Mouse (Mus musculus) brain, embryonic 14.5 days (tissue): ENCODE measurements around the gene Xlr5b. TPM values are rescaled to one million over a fixed set of nuclear protein-coding genes. Genes with fewer than 3 reads are reported as not detected.
"Not testable (repeated sequence)": the region's sequence is repeated elsewhere in the genome, so short reads cannot be mapped to it uniquely, and the experiment has no call there.

Experiments
- DNase-seq: peaks from one replicate; pipeline ENCODE4 v3.0.0-alpha.2; 2011; ENCODE audit warnings: low read depth
- polyA plus RNA-seq: library from polyadenylated mRNA; depleted of rRNA; stranded (reverse); fragments of >200 nt; gene quantifications from 2 replicates; pipeline ENCODE4 v1.2.3, GENCODE M21; 2012; rRNA removed

Gene Xlr5b
- not detected in 2 replicates for polyA plus RNA-seq

- not testable (repeated sequence) for DNase-seq
Measured at GRCm38 (mm10) chrX:73148496-73148895, at the start of gene Xlr5b. Xlr5b (plus strand) TSS chrX:73148796.

GRCm38 (mm10) chrX:73116747-73117146 lies 31.8 kb upstream of the Xlr5b start, which contains the start of gene Gm14685:
Gm14685 (plus strand) TSS chrX:73117047.
- not testable (repeated sequence) for DNase-seq

GRCm38 (mm10) chrX:73122859-73123829 lies 25.5 kb upstream of the Xlr5b start:
- DNase-seq, result not testable (repeated sequence)

- not testable (repeated sequence) for DNase-seq
Measured at GRCm38 (mm10) chrX:73143218-73143618, 5.4 kb upstream of the Xlr5b start.

GRCm38 (mm10) chrX:73149350-73149749 lies 754 bp downstream of the Xlr5b start, which contains the start of gene DXBay18:
DXBay18 (minus strand) TSS chrX:73149450.
- DNase-seq, result not testable (repeated sequence)

GRCm38 (mm10) chrX:73176889-73177288 lies 28.3 kb downstream of the Xlr5b start, which contains the start of gene Spin2d:
Spin2d (minus strand) TSS chrX:73176989.
- DNase-seq, result not testable (repeated sequence)

- peak; percentile 51 for DNase-seq
Measured at GRCm38 (mm10) chrX:73191934-73192333, 43.3 kb downstream of the Xlr5b start, which contains the start of gene Xlr3b. Xlr3b (plus strand) TSS chrX:73192207.

Other genes with a start within 250 kb of the Xlr5b start
- 36.5 and 39.7 TPM in 2 replicates for gene Cetn2, start 230.4 kb upstream of the Xlr5b start, polyA plus RNA-seq
- 41.6 and 42.6 TPM in 2 replicates for gene Nsdhl, start 230.2 kb upstream of the Xlr5b start, polyA plus RNA-seq
- gene Zfp185, start 161.5 kb upstream of the Xlr5b start, polyA plus RNA-seq, result 1.2 and 1.5 TPM in 2 replicates
- gene Pnma5, start 111.7 kb upstream of the Xlr5b start, polyA plus RNA-seq, result 0.07 and 0.11 TPM in 2 replicates
- 14.5 and 15.1 TPM in 2 replicates for gene Pnma3, start 84.0 kb upstream of the Xlr5b start, polyA plus RNA-seq
- 0.93 TPM in 1 of 2 replicates, not detected in the other for gene Xlr4a, start 66.3 kb upstream of the Xlr5b start, polyA plus RNA-seq
- gene Xlr3a, start 51.7 kb upstream of the Xlr5b start, polyA plus RNA-seq, result 1.7 and 4.0 TPM in 2 replicates
- 0.94 and 1.1 TPM in 2 replicates for gene Gm14685, start 31.7 kb upstream of the Xlr5b start, polyA plus RNA-seq
- 0.26 and 0.71 TPM in 2 replicates for gene DXBay18, start 654 bp downstream of the Xlr5b start, polyA plus RNA-seq
- not detected in 2 replicates for gene Spin2d, start 28.2 kb downstream of the Xlr5b start, polyA plus RNA-seq
- gene Xlr3b, start 43.4 kb downstream of the Xlr5b start, polyA plus RNA-seq, result 3.7 and 13.7 TPM in 2 replicates
- gene Xlr4b, start 65.5 kb downstream of the Xlr5b start, polyA plus RNA-seq, result 0.25 and 0.97 TPM in 2 replicates
- 19.7 and 22.1 TPM in 2 replicates for gene F8a, start 79.5 kb downstream of the Xlr5b start, polyA plus RNA-seq
- gene Xlr4c, start 94.3 kb downstream of the Xlr5b start, polyA plus RNA-seq, result 0.25 TPM in 1 of 2 replicates, not detected in the other
- gene Xlr3c, start 116.6 kb downstream of the Xlr5b start, polyA plus RNA-seq, result 0.13 TPM in 1 of 2 replicates, not detected in the other
- not detected in 2 replicates for gene Xlr5a, start 144.2 kb downstream of the Xlr5b start, polyA plus RNA-seq
- gene Xlr5c, start 144.2 kb downstream of the Xlr5b start, polyA plus RNA-seq, result not detected in 2 replicates
- not detected in 2 replicates for gene Gm45015, start 188.0 kb downstream of the Xlr5b start, polyA plus RNA-seq
- gene Zfp275, start 193.8 kb downstream of the Xlr5b start, polyA plus RNA-seq, result 25.9 and 26.6 TPM in 2 replicates
- gene Gm18336, start 249.9 kb downstream of the Xlr5b start, polyA plus RNA-seq, result 0.13 and 0.27 TPM in 2 replicates